Mouse (Mus musculus) frontal cortex, adult (tissue): ENCODE measurements at regions not wholly inside any gene's neighbourhood (a gene's known extent, or its start where the extent isn't known, plus 50 kb on each side); places are given as distances from the start of the nearest gene placed in this dataset.

ENCODE experiments used
- ATAC-seq: cut with Nextera tagmentation; 2 replicates; pipeline ENCODE4 v1.9.2; 2017; ENCODE audit warnings: mild to moderate bottlenecking, moderate library complexity, mixed read lengths; ENCODE audit not compliant: low TSS enrichment

GRCm38 (mm10) chr3:121902246-121902645 lies 50.1 kb upstream of the Arhgap29 start:
- no peak for ATAC-seq

GRCm38 (mm10) chr3:121900429-121900844 lies 51.9 kb upstream of the Arhgap29 start:
- ATAC-seq: no peak

DNA sequence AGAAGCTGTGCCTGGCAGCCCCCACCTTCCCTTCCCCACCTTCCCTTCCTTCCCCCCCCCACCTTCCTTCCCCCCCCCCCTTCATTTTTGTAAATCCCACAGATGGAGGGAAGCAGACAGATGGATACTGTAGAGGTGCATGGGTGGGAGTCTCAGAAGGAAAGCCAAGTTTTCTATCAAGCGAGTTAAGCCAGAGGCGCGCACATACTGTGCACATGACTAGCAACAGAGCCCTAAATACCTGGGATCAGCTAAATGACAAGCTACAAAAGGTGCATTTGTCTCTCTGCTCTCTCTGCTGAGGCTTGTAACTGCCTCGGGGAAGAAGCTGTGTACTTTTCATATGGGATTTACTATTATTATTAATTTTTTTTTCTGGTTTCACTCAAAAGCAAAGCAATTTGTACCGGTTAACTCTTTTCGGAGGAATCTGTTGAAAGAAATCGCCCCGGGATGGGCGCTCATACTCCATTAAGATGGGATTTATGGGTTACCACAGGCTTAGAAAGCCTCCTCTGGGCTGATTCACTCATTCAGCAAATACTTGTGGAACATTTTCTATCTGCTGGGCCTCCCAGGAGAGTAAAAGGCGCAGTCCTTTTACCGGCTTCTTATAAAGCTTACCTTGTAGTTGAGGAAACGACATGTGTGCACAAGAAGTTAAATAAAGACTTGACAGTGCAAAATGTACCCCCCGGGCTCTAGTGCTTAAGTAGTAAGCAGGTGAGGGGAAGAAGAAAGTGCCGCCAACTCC lies 54.3 kb upstream of the Arhgap29 start:
- ATAC-seq: no peak

DNA sequence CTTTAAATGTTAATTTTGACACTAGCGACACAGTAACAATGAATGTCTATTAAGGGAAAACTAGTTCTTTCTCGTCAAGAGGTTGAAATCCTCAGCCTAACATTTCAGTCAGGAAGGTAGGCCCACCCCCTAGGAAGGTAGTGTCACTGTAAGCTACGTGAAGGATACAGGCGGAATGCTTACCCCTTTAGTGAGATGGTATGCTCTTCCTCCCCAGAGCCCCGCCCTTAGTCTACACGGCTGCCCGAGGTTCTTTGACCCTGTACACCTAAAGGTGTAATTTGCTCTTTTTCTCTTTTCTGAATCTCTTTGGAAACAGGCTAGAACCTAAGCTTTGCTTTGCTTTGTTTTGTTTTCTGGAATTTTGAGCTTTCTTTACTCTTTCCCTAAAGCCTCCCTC lies 58.7 kb upstream of the Arhgap29 start:
- ATAC-seq: no peak

DNA sequence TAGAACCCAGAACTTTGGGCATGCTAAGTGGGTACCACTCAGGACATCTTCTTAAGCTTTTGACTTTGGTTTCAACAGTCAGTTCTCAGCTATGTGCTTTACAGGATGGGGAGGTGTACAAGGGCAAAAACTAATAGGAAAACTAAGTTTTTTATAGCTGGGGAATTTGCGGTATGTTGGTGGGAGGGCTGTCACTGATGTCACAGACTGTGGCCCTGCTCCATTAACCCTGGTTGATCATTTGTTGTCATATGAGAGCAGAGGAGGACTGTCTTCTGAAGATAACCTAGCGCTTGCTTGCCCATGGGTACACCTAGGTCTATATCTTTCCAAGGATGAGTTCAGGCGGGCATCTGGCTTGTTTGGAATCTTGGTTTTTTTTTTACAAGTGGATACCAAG lies 59.7 kb upstream of the Arhgap29 start:
- no peak for ATAC-seq

DNA sequence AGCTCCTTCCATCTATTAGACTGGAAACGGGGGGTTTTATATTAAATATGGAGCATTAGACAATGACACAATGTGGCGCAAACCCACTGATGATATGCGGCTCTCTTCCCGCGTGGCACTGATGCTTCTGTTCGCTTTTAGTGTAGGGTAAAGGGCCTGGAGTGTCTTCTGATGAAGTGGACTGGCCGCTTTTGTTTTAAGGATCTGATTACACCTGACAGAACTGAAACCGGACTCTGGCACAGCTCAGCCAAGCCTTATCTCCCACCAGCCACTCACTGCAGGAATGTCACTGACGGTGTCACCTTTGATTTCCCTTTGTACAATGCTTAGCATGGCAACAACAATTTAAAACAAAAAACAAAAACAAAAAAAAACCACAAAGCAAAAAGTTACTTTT lies 61.0 kb upstream of the Arhgap29 start:
- ATAC-seq: no peak

GRCm38 (mm10) chr3:121890563-121890962 lies 61.8 kb upstream of the Arhgap29 start:
- no peak for ATAC-seq

- ATAC-seq: no peak
Measured at GRCm38 (mm10) chr3:121886870-121887605, 65.3 kb upstream of the Arhgap29 start.

DNA sequence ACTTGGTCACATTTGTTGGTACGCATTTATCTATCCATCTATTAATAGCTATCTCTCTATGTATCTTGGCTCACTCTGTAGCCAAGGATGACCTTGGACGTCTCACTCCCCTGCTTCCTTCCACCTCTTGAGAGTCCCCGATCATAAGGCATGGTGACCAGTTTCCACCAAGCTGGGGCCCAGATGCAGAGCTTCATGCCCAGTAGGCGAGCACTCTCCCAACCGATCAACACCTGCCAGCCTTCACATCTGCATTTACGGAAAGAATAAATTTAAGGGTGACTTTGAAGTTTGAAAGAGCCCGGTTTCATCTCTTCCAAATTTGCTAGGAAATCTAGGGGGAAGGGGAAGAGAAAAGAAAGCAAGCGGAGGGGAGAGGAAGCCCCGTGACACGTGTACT lies 66.0 kb upstream of the Arhgap29 start:
- ATAC-seq: no peak

- ATAC-seq: no peak
Measured at GRCm38 (mm10) chr3:121885265-121886178, 66.8 kb upstream of the Arhgap29 start.

DNA sequence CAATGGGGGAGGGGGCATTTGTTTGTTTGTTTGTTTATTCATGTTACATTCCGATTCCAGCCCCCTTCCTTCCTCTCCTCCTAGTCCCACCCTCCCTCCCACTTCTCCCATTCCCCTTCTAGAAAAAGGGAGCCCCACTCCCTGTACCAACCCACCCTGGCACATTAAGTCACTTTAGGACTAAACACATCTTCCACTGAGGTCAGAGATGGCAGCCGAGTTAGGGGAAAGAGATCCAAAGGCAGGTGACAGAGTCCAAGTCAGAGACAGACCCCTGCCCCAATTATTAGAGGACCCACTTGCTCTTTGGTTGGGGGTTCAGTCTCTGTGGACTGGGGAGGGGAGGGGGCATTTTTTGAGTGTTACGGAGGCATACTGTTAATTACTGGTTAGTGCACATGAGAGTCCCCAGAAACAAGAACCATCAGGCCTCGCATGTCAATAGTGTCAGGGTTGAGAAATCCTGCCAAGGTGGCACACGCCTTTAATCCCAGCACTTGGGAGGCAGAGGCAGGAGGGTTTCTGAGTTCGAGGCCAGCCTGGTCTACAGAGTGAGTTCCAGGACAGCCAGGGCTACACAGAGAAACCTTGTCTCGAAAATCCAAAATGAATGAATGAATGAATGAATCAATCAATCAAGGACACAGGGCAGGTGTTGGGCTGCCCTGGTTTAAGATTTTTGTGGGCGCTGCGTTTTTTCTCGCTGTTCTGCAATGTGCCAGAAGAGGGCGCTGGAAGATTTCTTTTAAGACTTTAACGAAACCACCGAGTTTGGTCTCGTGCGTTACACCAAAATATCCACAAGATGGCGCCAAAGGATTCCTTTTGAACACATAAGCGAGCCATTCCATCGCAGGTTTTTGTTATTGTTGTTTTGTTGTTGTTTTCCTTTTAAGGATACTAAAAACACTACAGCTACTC lies 67.8 kb upstream of the Arhgap29 start:
- peak; percentile 76 for ATAC-seq

DNA sequence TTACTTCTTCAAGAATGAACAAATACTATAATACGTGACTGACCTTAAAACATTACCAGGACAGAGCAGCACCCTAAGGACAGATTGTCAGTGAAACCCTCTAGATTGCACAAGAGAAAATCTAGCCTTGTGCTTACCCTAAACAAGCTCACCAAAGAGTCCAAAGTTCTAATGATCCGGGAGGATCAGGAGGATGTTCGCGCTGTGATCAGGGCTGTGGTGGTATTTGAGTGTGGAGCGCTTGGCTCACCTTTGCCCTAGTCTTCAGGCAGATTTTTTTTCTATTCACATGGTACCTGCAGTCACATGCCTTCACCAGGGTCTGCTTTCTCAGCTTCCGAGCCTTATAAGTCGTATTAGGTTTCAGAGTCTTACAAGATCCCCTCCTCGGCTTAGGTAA lies 65.3 kb upstream of the Abcd3 start:
- no peak for ATAC-seq

- ATAC-seq: no peak
Measured at GRCm38 (mm10) chr3:121875072-121875471, 60.0 kb upstream of the Abcd3 start.

DNA sequence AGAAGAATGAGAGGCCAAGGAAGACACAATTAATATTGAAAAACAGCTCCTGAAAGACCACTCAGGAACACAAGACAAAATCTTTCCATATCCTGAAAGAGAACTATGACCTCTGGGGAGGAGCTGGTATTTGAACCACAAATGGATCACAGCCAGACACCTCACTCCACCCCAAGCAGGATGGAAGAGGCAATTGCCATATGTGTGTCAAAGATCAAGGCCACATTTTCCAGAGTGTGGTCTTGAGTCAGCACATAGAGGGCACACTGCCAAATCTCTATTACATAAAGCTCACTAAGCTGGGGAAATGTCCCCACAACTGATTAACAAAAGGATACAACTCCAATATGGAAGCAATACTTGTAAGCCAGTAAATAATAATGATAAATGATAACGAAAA lies 59.5 kb upstream of the Abcd3 start:
- no peak for ATAC-seq

DNA sequence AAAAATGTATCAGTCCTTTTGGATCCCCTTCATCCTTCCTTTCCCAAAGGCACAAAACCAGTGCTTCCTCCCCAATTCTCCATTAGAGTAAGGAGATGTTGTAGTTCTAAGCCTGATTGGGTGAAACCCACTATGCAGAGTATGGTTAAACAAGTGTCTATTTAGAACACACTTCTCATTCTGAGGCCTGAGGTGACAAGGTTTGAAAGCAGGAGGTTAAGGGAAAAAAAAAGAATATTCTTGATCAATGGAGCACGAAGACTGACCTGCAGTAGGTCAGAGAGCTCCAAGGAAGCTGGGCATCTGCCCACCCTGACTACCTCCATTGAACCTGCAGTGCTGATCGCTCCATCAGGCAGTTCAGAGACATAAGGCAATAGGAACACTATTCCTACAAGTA lies 58.5 kb upstream of the Abcd3 start:
- no peak for ATAC-seq

GRCm38 (mm10) chr3:121872685-121873084 lies 57.6 kb upstream of the Abcd3 start:
- no peak for ATAC-seq

- ATAC-seq: no peak
Measured at GRCm38 (mm10) chr3:121871795-121872194, 56.7 kb upstream of the Abcd3 start.

GRCm38 (mm10) chr3:121870726-121871125 lies 55.6 kb upstream of the Abcd3 start:
- no peak for ATAC-seq

DNA sequence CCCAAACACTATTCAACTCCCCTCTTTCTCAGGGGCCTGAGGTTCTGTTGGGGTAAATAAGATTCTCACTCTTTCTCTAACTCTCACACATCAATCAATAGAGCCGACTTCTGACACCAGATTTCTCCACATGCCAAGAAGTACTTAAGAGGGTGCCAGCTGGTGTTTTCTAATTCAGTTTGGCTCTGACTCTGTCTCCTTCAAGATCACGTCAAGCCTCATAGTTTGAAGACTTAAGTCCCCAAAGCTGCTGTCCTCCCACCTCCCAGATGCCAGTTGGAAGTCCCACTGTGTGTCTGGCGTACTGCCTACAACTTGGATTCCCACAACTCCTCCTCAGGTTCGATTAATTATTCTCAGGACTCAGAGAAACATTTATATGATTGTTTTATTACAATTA lies 54.6 kb upstream of the Abcd3 start:
- no peak for ATAC-seq

DNA sequence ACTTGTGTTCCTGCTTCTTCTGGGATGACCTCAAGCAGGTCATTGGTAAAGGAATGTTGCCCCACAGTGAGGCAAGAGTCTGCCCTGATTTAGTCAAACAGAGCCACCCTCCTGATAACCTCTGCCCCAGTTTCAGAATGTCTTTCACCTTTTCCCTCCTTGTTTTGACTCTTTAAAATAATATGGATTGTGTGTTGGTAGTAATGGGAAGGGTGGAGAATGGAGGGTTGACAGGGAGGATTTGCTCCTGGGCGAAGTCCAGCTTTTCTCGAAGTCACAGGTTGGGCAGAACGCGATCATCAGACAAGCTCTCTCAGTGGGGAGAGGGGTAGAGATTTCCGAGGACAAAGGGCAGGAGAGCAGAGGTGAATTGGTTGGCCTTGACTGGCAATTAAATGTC lies 52.2 kb upstream of the Abcd3 start:
- ATAC-seq: no peak

GRCm38 (mm10) chr3:121864734-121865445 lies 49.8 kb upstream of the Abcd3 start:
- no peak for ATAC-seq
